Mouse (Mus musculus) c-Kit-positive CD71-positive TER-119-negative erythroid progenitor cells, embryonic 14.5 days (primary cell): ENCODE data around the gene Mrgpra9.
"Not testable (repeated sequence)": the region's sequence is repeated elsewhere in the genome, so short reads cannot be mapped to it uniquely, and the experiment has no call there.

Experiments used
- DNase-seq: peaks from one replicate; pipeline ENCODE4 v3.0.0-alpha.2; 2013; ENCODE audit warnings: low read depth

Mrgpra9 gene

DNA sequence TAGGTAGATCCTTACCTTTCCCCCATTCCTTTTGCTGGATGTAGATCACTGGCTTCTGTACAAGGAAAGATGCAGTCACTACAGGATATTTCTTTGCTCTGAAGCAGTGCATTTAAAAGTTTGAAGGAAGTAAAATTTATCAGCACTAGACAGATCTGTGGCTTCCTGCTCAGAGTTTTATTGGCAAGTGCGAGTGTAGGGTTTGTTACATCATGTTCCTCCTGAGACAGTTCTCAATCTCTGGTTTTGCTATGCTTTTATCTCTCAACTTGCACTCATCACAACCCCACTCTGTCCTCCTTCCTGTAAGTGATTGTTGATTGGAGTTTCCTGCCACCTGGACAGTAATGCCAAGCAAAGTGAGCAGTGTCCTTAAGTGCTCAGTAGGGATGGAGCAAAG is at the start of gene Mrgpra9:
TSS of gene Mrgpra9 (minus strand) at position 79 of the 400 bp plus-strand sequence.
- DNase-seq, result no peak

DNA sequence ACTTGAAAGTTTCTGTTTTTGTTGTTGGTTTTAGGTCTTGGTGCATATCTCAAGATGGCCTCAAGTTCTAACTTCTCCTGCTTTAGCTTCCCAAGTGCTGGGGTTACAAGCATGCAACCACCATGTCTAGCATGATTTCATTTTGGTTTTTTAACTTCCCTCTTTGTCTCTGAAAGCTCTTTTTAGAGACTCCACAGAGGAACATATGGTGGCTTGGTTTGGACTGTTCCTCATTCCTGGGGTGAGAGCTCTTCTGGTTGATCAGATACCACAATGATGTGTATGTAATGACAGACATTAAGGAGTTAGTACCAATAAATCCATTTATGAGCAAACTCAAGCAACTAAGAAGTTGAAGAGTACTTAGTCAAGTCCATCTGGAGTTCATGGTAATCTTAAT is 47.0 kb upstream of the Mrgpra9 start:
- not testable (repeated sequence) for DNase-seq

DNA sequence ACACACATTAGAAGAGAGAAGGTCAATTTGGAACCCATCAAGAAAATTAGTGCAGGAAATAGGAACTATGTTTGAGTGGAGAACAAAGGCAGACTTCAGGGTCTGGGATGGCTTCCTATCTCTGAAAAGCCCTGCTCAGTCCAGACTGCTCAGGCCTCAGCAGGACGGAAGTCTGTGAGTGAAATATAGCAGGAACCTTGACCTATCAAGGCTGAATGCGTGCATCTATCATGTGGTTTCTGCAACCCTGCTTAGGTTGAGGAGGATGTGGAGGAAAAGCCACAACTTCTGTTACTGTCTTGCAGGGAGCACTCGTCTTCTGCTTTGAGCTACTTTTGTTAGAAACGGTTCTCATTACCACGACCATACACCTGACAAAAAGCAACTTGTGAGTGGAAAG is 18.9 kb upstream of the Mrgpra9 start:
- not testable (repeated sequence) for DNase-seq

DNA sequence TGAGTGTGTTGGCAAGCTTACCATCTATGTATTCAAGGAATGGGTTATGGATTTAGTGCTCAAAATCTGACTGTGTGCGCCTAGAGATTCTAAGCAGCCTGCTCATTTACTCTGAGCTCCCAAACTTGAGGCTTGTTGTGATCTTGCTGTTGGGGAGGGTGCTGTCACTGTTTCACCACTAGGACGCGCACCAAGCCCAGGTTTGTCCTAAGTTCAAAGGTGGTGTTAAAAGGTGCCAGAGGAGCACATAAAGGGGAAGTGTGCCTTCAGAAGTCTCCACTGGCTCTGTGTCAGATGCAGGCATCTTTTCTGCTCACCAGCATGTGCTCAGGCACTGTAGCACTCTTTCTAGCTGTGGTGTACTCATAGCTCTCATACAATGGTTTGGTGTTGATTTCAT is 8.0 kb downstream of the Mrgpra9 start:
- DNase-seq, result no peak

DNA sequence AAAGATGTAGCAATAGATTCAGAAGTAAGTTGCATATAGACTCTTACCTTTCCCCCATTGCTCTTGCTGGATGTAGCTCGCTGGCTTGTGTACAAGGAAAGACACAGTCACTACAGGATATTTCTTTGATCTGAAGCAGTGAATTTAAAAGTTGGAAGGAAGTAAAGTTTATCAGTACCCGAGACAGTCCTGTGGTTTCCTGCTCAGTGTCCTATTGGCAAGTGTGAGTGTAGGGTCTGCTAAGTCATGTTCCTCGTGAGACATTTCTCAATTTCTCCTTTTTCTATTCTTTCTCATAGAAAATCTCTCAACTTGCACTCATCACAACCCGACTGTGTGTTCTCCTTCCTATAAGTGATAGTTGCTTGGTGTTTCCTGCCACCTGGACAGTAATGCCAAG is 47.8 kb downstream of the Mrgpra9 start, which contains the start of gene Mrgpra6:
TSS of gene Mrgpra6 (minus strand) at position 91 of the 400 bp plus-strand sequence.
- DNase-seq, result no peak

DNA sequence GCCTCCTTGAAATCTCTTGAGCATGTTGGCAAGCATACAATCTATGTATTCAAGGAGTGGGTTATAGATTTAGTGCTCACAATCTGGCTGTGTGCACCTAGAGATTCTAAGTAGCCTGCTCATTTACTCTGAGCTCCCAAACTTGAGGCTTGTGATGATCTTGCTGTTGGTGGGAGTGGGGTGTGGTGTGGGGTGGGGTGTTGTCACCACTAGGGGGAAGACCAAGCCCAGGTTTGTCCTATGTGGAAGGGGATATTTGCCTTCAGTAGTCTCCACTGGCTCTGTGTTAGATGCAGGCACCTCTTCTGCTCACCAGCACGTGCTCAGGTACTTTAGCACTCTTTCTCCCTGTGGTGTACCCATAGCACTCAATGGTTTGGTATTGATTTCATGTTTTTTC is 57.4 kb downstream of the Mrgpra9 start:
- no peak for DNase-seq
